Mouse (Mus musculus) small intestine, adult 2 months (tissue): ENCODE measurements around the gene Ptgfrn. TPM values are rescaled to one million over a fixed set of nuclear protein-coding genes. Genes with fewer than 3 reads are reported as not detected.
A peak's percentile ranks its signal among the peaks of the same experiment; 100 is the strongest.

Source experiments
- H3K27ac ChIP-seq: fragments of 200-500 bp; 2 replicates; pipeline ENCODE4 v1.5.1; 2012; ENCODE audit warnings: low read depth, low read length, control low read depth, inconsistent platforms; ENCODE audit not compliant: insufficient read depth
- H3K27me3 ChIP-seq: fragments of 200-500 bp; 2 replicates; pipeline ENCODE4 v1.6.1; 2012; ENCODE audit warnings: mild to moderate bottlenecking, moderate library complexity, low read length, inconsistent platforms; ENCODE audit not compliant: control insufficient read depth, insufficient read depth
- H3K36me3 ChIP-seq: fragments of 200-500 bp; 2 replicates; pipeline ENCODE4 v1.6.1; 2012; ENCODE audit warnings: mild to moderate bottlenecking, low read length, control low read depth, inconsistent platforms; ENCODE audit not compliant: control insufficient read depth, insufficient read depth
- H3K4me1 ChIP-seq: fragments of 200-500 bp; 2 replicates; pipeline ENCODE4 v1.6.1; 2012; ENCODE audit warnings: low read length, inconsistent platforms, mixed read lengths; ENCODE audit not compliant: control insufficient read depth, insufficient read depth, insufficient read length
- H3K4me3 ChIP-seq: fragments of 200-500 bp; 2 replicates; pipeline ENCODE4 v1.5.1; 2012; ENCODE audit warnings: low read depth, mild to moderate bottlenecking, control low read depth, inconsistent platforms, low read length, moderate library complexity
- CTCF ChIP-seq: fragments of 200-500 bp; IDR thresholded peaks from 2 replicates; pipeline ENCODE4 v1.5.1; 2012; ENCODE audit warnings: low read depth, mild to moderate bottlenecking, control low read depth, inconsistent platforms, low read length, moderate library complexity, mixed read lengths; ENCODE audit not compliant: insufficient replicate concordance, insufficient read length; ENCODE audit errors: extremely low read depth
- POLR2A ChIP-seq: fragments of 200-500 bp; IDR thresholded peaks from 2 replicates; pipeline ENCODE4 v1.6.1; 2012; ENCODE audit warnings: low read depth, mild to moderate bottlenecking, control low read depth, inconsistent platforms, low read length, moderate library complexity
- WGBS: fragments of 180-500 bp; shearing (Covaris S2); methylation state at CpG from one replicate; pipeline ENCODE4 v1.1.7; 2018; 5-methylcytosine and 5-hydroxymethylcytosine counted together
- polyA plus RNA-seq: library from polyadenylated mRNA; depleted of rRNA; stranded (reverse); fragments of >200 nt; gene quantifications from 2 replicates; pipeline ENCODE4 v1.2.3, GENCODE M21; 2012

Ptgfrn gene
- polyA plus RNA-seq, 1 experiment = 26.2 TPM

- peaks cover 4% of the 10 kb centered on the region; the same call in 1 of the 2 replicates for H3K4me1 ChIP-seq
- H3K36me3 ChIP-seq = peaks cover 26% of the 10 kb centered on the region
- H3K4me3 ChIP-seq = no peak overlapping the region
- 82% methylated on average over 4 of the region's 4 CpGs for WGBS
- no peak for TF ChIP-seq POLR2A
- TF ChIP-seq CTCF = no peak
- H3K27ac ChIP-seq = no peak overlapping the region
- no peaks in the 10 kb centered on the region for H3K27me3 ChIP-seq
Observed at GRCm38 (mm10) chr3:101051601-101052000, 58.5 kb downstream of the Ptgfrn start.

GRCm38 (mm10) chr3:101049997-101050396, 60.1 kb downstream of the Ptgfrn start:
- H3K4me1 ChIP-seq = peaks cover 11% of the 10 kb centered on the region
- TF ChIP-seq CTCF (no peak), POLR2A (no peak)
- WGBS = 74% methylated on average over 9 of the region's 9 CpGs
- H3K27me3 ChIP-seq = no peaks in the 10 kb centered on the region
- no peak overlapping the region for H3K27ac ChIP-seq
- no peak overlapping the region for H3K4me3 ChIP-seq
- peaks cover 19% of the 10 kb centered on the region for H3K36me3 ChIP-seq

GRCm38 (mm10) chr3:101048781-101049180, 61.3 kb downstream of the Ptgfrn start:
- Histone ChIP-seq H3K4me1 (peaks cover 17% of the 10 kb centered on the region), H3K27me3 (no peaks in the 10 kb centered on the region), H3K36me3 (peaks cover 13% of the 10 kb centered on the region), H3K4me3 (no peak overlapping the region), H3K27ac (no peak overlapping the region)
- no peak for TF ChIP-seq POLR2A
- no peak for TF ChIP-seq CTCF
- WGBS = 67% methylated on average over 2 of the region's 2 CpGs

- H3K27ac ChIP-seq = no peak overlapping the region
- 78% methylated on average over 15 of the region's 15 CpGs for WGBS
Observed at GRCm38 (mm10) chr3:101047586-101048275, 62.3 kb downstream of the Ptgfrn start.

GRCm38 (mm10) chr3:101045431-101045830, 64.6 kb downstream of the Ptgfrn start:
- Histone ChIP-seq H3K36me3 (peaks cover 28% of the 10 kb centered on the region), H3K27me3 (no peaks in the 10 kb centered on the region), H3K4me3 (no peak overlapping the region), H3K4me1 (peaks cover 17% of the 10 kb centered on the region), H3K27ac (0 out of 2 replicates have a peak overlapping the region, but pooled peaks have one; percentile 34)
- 92% methylated on average over 15 of the region's 15 CpGs for WGBS
- TF ChIP-seq POLR2A = no peak
- TF ChIP-seq CTCF = no peak

More at GRCm38 (mm10) chr3:101047586-101048275, 62.3 kb downstream of the Ptgfrn start:
- H3K36me3 ChIP-seq = peaks cover 19% of the 10 kb centered on the region
- H3K27me3 ChIP-seq = no peaks in the 10 kb centered on the region
- H3K4me3 ChIP-seq = no peak overlapping the region
- TF ChIP-seq CTCF (no peak), POLR2A (no peak)
- H3K4me1 ChIP-seq = peaks cover 17% of the 10 kb centered on the region

GRCm38 (mm10) chr3:101044686-101045085, 65.4 kb downstream of the Ptgfrn start:
- Histone ChIP-seq H3K4me3 (no peak overlapping the region), H3K4me1 (peaks cover 17% of the 10 kb centered on the region), H3K27me3 (no peaks in the 10 kb centered on the region), H3K36me3 (peaks cover 32% of the 10 kb centered on the region), H3K27ac (peak overlapping the region; percentile 34; the same call in 1 of the 2 replicates)
- 32% methylated on average over 6 of the region's 6 CpGs for WGBS
- no peak for TF ChIP-seq POLR2A

GRCm38 (mm10) chr3:101041997-101042396, 68.1 kb downstream of the Ptgfrn start:
- Histone ChIP-seq H3K4me3 (no peak overlapping the region), H3K36me3 (peaks cover 22% of the 10 kb centered on the region), H3K4me1 (peaks cover 14% of the 10 kb centered on the region; the same call in 1 of the 2 replicates), H3K27me3 (no peaks in the 10 kb centered on the region), H3K27ac (no peak overlapping the region)
- TF ChIP-seq POLR2A (no peak), CTCF (no peak)
- 94% methylated on average over 7 of the region's 7 CpGs for WGBS
